Mouse (Mus musculus) liver, embryonic 16.5 days (tissue): Measurements from ENCODE around the gene Kif5c. TPM values are rescaled to one million over a fixed set of nuclear protein-coding genes. Genes with fewer than 3 reads are reported as not detected.

Source experiments
- ATAC-seq: fragments of 200-750 bp; cut with Nextera tagmentation; 2 replicates; pipeline ENCODE4 v1.8.0; 2017; ENCODE audit warnings: low read depth, mild to moderate bottlenecking, moderate number of reproducible peaks, moderate library complexity
- H3K27ac ChIP-seq: fragments of 300-500 bp; sonication (generic); 2 replicates; pipeline ENCODE4 v1.5.1; 2014; ENCODE audit warnings: mild to moderate bottlenecking, low read length
- H3K27me3 ChIP-seq: fragments of 300-500 bp; sonication (generic); 2 replicates; pipeline ENCODE4 v1.6.1; 2014; ENCODE audit warnings: low read depth, low read length, mixed read lengths; ENCODE audit not compliant: control insufficient read depth, insufficient read depth
- H3K36me3 ChIP-seq: fragments of 300-500 bp; sonication (generic); 2 replicates; pipeline ENCODE4 v1.6.1; 2014; ENCODE audit warnings: mild to moderate bottlenecking; ENCODE audit not compliant: control insufficient read depth, insufficient read depth
- H3K4me1 ChIP-seq: fragments of 300-500 bp; sonication (generic); 2 replicates; pipeline ENCODE4 v1.6.1; 2014; ENCODE audit warnings: low read depth, low read length, mixed read lengths; ENCODE audit not compliant: control insufficient read depth
- H3K4me2 ChIP-seq: fragments of 300-500 bp; sonication (generic); 2 replicates; pipeline ENCODE4 v1.6.1; 2014; ENCODE audit warnings: low read depth, low read length, mixed read lengths
- H3K4me3 ChIP-seq: fragments of 300-500 bp; sonication (generic); 2 replicates; pipeline ENCODE4 v1.5.1; 2014; ENCODE audit warnings: low read depth, mild to moderate bottlenecking, low read length
- H3K9ac ChIP-seq: fragments of 300-500 bp; sonication (generic); 2 replicates; pipeline ENCODE4 v1.6.1; 2014; ENCODE audit warnings: low read depth, low read length
- H3K9me3 ChIP-seq: fragments of 300-500 bp; sonication (generic); replicated peaks from 2 replicates; pipeline ENCODE4 v1.6.1; 2016; ENCODE audit warnings: low read length; ENCODE audit not compliant: control insufficient read depth
- WGBS: fragments of 180-500 bp; shearing (Covaris S2); extraction: QIAGEN DNeasy Blood & Tissue Kit; methylation state at CpG from one replicate; pipeline ENCODE4 v1.1.7; 2014; ENCODE audit not compliant: insufficient replicate concordance; 5-methylcytosine and 5-hydroxymethylcytosine counted together
- polyA plus RNA-seq: library from polyadenylated mRNA; unstranded; fragments of >200 nt; fragmentation: Nextera tagmentation; extraction: Ambion mirVana; gene quantifications from 2 replicates; pipeline ENCODE4 v1.2.1, GENCODE M21; 2015

Kif5c gene
- polyA plus RNA-seq, 1 experiment from 2014 or later: 0.09 TPM

DNA sequence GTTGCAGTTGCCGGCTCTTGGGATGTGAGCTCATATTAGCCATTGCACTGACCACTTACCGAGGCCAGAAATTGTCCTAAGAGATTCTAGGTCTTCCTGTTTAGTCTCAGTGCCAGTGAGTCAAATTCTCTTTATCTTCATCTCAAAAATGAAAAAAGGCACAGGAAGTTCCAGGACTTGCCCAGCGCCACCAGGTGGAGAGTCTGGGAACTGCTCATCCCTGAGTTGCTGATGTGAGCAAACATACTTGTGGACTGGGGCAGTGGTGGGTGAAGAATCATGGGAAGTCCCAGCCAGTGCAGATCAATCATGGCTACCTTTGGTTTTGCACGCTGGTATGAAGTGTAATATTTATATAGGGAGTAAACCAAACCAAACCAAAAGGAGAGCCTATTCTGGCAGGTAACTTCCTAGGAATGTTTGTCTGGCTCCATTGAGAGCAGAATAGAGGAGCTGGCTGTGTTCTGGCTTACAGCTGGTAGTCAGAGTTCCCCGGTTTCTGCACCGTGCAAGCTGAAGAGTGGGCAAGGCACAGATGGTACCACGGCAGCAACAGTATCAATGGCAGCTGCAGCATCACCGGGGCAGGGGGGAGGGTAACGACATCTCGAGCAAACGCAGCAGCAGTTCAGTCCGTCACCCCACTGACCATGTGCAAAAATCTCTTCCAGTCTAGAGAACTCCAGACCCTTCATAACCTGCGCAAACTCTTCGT, 129.7 kb downstream of the Kif5c start:
- Histone ChIP-seq H3K36me3 (no peaks in the 10 kb centered on the region), H3K27ac (no peak overlapping the region), H3K9ac (no peak overlapping the region), H3K27me3 (no peaks in the 10 kb centered on the region), H3K4me1 (no peaks in the 10 kb centered on the region), H3K4me3 (no peak overlapping the region), H3K9me3 (no peaks in the 10 kb centered on the region), H3K4me2 (no peak overlapping the region)
- no peak for ATAC-seq
- 71% methylated on average over 14 of the region's 14 CpGs for WGBS

DNA sequence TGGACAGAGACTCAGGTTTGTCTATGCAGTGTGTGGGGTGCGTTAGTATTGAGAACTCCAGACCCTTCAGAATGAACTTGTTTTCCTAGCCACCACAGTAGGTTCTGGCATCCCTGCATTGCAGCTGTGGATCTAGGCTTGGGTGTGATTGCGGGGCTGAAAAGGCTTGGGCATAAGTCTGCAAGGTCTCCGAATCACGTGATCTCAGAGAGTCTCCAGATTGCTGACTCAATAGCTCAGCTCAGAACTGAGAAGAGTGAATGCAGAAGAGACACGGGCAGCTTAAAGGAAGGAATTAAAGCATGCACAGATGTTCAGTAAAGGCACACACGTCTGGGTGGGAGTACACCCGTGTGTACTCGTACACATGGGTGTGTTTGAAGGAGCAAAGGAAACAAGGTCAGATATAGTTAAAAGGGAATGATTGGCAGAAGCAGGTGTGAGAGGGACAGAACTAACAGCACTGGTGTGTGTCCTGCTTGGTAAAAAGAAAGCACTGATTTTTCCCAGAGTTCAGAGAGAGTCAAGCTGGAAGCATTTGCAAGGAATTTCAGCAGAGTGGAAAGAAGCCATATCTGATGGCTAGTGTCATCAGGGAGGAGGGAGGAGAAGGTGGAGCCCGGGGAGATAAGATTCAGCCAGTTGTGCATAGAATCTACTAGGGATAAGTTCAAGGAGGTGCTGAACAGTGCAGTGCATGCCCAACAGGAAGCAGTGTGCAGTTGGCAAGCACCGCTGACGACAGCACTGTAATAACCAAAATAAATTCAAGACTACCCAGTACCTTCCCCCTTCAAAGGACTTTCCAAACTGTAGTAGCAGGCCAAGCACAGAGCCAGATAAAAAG, 130.9 kb downstream of the Kif5c start:
- H3K36me3 ChIP-seq: no peaks in the 10 kb centered on the region
- no peak overlapping the region for H3K27ac ChIP-seq
- WGBS: 54% methylated on average over 11 of the region's 11 CpGs
- ATAC-seq: no peak
- H3K4me2 ChIP-seq: no peak overlapping the region
- H3K9me3 ChIP-seq: no peaks in the 10 kb centered on the region
- H3K4me3 ChIP-seq: no peak overlapping the region
- H3K9ac ChIP-seq: no peak overlapping the region
- no peaks in the 10 kb centered on the region for H3K4me1 ChIP-seq
- H3K27me3 ChIP-seq: no peaks in the 10 kb centered on the region

DNA sequence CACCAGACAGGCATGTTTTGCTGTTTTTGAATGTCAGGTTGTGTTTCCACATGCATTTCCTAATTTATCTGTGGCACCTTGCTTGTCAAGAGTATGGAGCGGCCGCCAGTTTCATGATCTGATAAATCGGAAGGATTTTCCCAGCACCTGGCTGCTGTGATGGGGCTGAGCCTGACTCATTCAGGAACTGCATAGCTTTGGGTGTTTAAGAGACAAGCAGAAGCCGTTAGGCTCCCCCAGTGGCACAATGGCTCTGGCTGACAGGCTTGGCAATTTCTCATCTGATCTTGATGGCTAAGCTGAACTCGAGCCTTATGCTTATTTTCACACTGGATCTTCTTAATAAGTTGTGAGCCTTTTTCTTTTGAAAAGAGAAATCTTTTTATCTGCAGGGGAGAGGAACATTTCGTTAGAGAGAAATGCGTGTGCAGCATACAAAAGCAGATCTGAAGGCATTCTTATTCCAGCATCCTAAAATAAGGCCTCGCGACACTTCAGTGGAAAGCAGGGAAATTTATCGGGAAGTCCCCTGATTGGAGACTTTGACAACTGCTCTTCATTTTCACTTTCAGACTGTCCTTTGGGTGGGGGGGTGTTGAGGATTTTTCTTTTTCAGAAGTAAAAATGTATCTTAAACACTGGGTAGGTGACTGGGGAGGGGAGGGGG, 132.6 kb downstream of the Kif5c start:
- Histone ChIP-seq H3K36me3 (no peaks in the 10 kb centered on the region), H3K4me3 (no peak overlapping the region), H3K27ac (no peak overlapping the region), H3K9me3 (no peaks in the 10 kb centered on the region), H3K27me3 (no peaks in the 10 kb centered on the region), H3K4me1 (no peaks in the 10 kb centered on the region), H3K4me2 (no peak overlapping the region), H3K9ac (no peak overlapping the region)
- ATAC-seq: no peak
- WGBS: 68% methylated on average over 10 of the region's 10 CpGs

DNA sequence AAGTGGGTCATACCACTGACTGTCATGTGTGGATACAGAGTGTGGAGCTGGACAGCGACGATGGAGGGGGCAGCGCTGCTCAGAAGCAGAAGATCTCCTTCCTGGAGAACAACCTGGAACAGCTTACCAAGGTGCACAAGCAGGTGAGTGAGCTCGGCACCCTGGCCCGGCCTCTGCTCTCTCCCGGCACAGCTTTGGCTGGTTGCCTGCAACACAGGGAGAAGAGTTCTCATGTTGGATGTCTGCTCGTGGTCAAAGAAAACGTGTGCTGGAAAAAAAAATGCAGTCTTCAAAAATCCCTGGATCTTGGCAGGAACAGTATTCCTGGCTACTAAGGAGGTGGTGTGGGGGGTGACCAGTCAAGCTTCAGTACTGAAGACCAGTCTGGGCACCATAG, 133.1 kb downstream of the Kif5c start:
- Histone ChIP-seq H3K27ac (no peak overlapping the region), H3K4me3 (no peak overlapping the region), H3K4me1 (no peaks in the 10 kb centered on the region), H3K9me3 (no peaks in the 10 kb centered on the region), H3K27me3 (no peaks in the 10 kb centered on the region), H3K4me2 (no peak overlapping the region), H3K36me3 (no peaks in the 10 kb centered on the region), H3K9ac (no peak overlapping the region)
- ATAC-seq: no peak
- 66% methylated on average over 8 of the region's 8 CpGs for WGBS

DNA sequence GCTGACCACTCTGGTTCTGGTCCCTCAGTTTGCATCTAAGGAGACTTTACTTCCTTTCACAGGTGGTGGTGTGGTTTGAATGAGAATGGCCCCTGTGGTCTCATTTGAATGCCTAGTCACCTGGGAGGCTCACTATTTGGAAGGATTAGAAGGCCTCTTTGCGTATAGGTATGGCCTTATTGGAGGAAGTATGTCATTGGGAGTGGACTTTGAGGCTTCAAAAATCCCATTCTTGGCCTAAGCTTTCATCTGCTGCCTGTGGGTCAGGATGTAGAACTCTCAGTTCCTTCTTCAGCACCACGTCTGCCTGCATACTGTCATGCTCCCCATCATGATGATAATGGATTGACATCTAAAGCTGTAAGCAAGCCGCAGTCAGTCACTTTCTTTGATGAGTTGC, 134.0 kb downstream of the Kif5c start:
- Histone ChIP-seq H3K4me2 (no peak overlapping the region), H3K36me3 (no peaks in the 10 kb centered on the region), H3K9me3 (no peaks in the 10 kb centered on the region), H3K4me1 (no peaks in the 10 kb centered on the region), H3K4me3 (no peak overlapping the region), H3K27ac (no peak overlapping the region), H3K9ac (no peak overlapping the region), H3K27me3 (no peaks in the 10 kb centered on the region)
- 62% methylated on average over 3 of the region's 3 CpGs for WGBS
- no peak for ATAC-seq

DNA sequence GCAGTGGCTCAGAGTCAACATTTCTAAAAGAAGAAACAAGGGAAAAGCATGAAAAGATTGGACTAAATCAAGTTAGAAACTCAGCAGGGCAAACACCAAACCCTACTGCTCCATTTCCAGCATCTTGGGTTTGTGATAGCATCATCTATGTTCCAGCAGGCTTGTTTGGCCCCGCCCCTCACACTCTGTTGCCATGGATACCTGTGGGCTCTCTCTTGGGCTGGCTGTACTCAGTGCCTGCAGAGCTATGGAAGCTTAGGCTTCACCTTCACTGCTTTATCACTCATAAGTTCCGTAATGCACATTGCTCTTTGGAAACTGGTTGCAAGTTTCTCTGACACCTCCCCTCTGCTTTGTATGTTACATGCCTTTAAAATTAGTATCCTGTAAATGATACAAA, 136.0 kb downstream of the Kif5c start:
- Histone ChIP-seq H3K4me3 (no peak overlapping the region), H3K27me3 (no peaks in the 10 kb centered on the region), H3K4me1 (no peaks in the 10 kb centered on the region), H3K4me2 (no peak overlapping the region), H3K27ac (no peak overlapping the region), H3K36me3 (no peaks in the 10 kb centered on the region), H3K9ac (no peak overlapping the region), H3K9me3 (no peaks in the 10 kb centered on the region)
- no peak for ATAC-seq
- 44% methylated on average over 2 of the region's 2 CpGs for WGBS

DNA sequence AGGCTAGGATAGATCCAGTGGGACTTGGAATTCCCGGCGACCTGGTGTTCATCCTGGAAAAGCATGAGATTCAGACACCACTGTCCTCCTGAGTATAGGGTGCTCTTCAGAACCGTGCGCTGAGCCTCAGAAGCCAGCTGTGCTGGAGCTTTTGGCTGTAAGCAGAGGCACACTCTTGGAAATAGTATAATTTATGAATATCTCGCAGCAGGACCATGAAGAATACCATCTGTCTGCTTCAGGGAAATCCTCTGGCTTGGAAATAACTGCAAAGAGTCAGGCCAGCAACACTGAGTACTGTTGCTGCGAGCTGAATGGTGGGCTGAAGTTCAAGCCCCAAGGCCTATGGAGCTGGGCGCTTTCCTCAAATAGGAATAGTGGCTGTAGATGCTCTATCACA, 138.5 kb downstream of the Kif5c start:
- Histone ChIP-seq H3K9ac (no peak overlapping the region), H3K9me3 (no peaks in the 10 kb centered on the region), H3K36me3 (no peaks in the 10 kb centered on the region), H3K4me1 (no peaks in the 10 kb centered on the region), H3K27ac (no peak overlapping the region), H3K27me3 (no peaks in the 10 kb centered on the region), H3K4me3 (no peak overlapping the region), H3K4me2 (no peak overlapping the region)
- 62% methylated on average over 7 of the region's 7 CpGs for WGBS
- no peak for ATAC-seq

DNA sequence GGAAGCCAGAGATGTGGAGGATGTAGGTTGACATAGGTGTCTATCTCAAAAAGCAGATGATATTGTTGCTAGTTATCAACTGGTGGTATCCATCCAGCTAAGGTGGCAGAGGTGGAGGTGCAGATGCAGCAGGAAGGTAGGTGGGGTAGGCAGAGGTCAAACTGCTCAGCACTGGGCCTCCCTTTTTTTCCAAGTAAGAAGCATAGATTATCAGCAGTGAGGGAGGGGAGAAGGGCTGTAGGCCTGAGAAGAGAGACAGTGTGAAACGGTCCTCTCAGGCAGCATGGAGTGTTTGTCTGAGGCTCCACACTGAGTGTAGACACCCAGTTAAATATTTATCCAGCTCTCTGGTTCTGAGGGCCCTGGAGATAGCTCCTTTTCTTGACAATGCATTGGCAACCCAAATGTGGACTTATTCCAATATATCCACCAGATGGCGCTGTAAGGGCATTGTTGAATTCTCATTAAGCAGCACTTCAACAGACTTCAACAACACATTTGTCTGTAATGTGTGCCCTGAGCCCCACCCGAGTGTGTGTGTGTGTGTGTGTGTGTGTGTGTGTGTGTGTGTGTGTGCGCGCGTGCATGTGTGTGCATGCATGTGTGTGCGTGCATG, 145.3 kb downstream of the Kif5c start:
- ATAC-seq: peak; percentile 50; the same call in 1 of the 2 replicates

More for the DNA sequence above, 145.3 kb downstream of the Kif5c start:
- no peaks in the 10 kb centered on the region for H3K36me3 ChIP-seq
- H3K9ac ChIP-seq: no peak overlapping the region
- WGBS: 42% methylated on average over 7 of the region's 7 CpGs
- H3K27me3 ChIP-seq: no peaks in the 10 kb centered on the region
- no peaks in the 10 kb centered on the region for H3K9me3 ChIP-seq
- no peak overlapping the region for H3K4me2 ChIP-seq
- H3K27ac ChIP-seq: no peak overlapping the region
- no peak overlapping the region for H3K4me3 ChIP-seq
- no peaks in the 10 kb centered on the region for H3K4me1 ChIP-seq
